Mouse (Mus musculus): ENCODE measurements at regions not wholly inside any gene's neighbourhood (a gene's known extent, or its start where the extent isn't known, plus 50 kb on each side); places are given as distances from the start of the nearest gene placed in this dataset.

DNA sequence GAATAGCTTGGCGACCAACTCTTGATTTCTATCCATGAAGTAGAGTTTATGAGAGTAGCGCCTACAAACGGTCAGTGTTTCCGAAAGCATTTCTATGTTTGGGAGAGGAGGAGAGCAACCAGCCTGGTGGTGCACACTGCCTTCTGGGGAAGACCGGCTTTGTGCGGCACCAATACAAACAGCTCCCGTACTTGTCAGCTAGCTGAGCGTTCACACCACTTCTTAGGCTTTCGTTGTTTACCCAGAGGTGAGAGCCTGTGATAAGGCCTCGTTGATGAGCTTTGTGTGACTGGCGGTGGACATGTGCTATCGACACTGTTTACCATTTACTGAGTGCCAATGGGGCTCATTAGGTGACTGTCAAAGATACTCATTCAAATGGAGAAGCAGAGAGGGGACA, 162.0 kb downstream of the Chic2 start:
- no peak overlapping the region for H3K4me2 ChIP-seq
- WGBS (ENCODE audit: insufficient replicate concordance): 60% methylated on average over 12 of the region's 12 CpGs
- H3K27ac ChIP-seq: no peak overlapping the region
- no peaks in the 10 kb centered on the region; the same call in 1 of the 2 replicates for H3K27me3 ChIP-seq (replicated peaks)
- H3K4me3 ChIP-seq: no peak overlapping the region
- no peak overlapping the region for H3K9ac ChIP-seq
- H3K4me1 ChIP-seq: no peaks in the 10 kb centered on the region
- H3K36me3 ChIP-seq: no peaks in the 10 kb centered on the region
- H3K9me3 ChIP-seq (replicated peaks): no peaks in the 10 kb centered on the region
- ATAC-seq: no peak

- H3K9me3 ChIP-seq (replicated peaks): no peaks in the 10 kb centered on the region
- no peak for ATAC-seq
- H3K36me3 ChIP-seq: no peaks in the 10 kb centered on the region
- H3K27ac ChIP-seq: no peak overlapping the region
- H3K4me2 ChIP-seq: no peak overlapping the region
- no peaks in the 10 kb centered on the region for H3K4me1 ChIP-seq
- no peak overlapping the region for H3K9ac ChIP-seq
- WGBS (ENCODE audit: insufficient replicate concordance): 55% methylated on average over 10 of the region's 10 CpGs
- H3K27me3 ChIP-seq (replicated peaks): no peaks in the 10 kb centered on the region; the same call in 1 of the 2 replicates
- H3K4me3 ChIP-seq: no peak overlapping the region
These were observed 163.8 kb downstream of the Chic2 start for GRCm38 (mm10) chr5:74880669-74881226.

DNA sequence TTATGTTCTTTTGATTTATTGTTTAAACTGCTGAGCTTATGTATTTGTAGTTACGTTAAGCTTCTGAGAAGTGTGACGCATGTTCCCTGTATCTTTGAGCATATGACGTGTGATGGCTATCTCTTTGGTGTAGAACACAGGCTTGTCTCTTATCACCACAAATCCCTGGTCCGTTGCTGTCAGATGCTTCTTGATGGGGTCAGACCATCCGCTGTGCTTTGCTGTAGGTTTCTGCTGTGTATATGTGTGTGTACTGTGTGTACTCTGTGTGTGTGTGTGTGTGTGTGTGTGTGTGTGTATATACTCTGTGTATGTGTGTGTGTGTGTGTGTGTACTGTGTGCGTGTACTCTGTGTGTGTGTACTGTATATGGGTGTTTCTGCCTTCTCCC, 164.5 kb downstream of the Chic2 start:
- Histone ChIP-seq H3K27me3 (replicated peaks) (no peaks in the 10 kb centered on the region; the same call in 1 of the 2 replicates), H3K36me3 (no peaks in the 10 kb centered on the region), H3K4me3 (no peak overlapping the region), H3K4me1 (peaks cover under 1% of the 10 kb centered on the region; the same call in 1 of the 2 replicates), H3K9ac (no peak overlapping the region), H3K9me3 (replicated peaks) (no peaks in the 10 kb centered on the region), H3K4me2 (no peak overlapping the region), H3K27ac (no peak overlapping the region)
- 55% methylated on average over 6 of the region's 6 CpGs for WGBS (ENCODE audit: insufficient replicate concordance)
- ATAC-seq: no peak

DNA sequence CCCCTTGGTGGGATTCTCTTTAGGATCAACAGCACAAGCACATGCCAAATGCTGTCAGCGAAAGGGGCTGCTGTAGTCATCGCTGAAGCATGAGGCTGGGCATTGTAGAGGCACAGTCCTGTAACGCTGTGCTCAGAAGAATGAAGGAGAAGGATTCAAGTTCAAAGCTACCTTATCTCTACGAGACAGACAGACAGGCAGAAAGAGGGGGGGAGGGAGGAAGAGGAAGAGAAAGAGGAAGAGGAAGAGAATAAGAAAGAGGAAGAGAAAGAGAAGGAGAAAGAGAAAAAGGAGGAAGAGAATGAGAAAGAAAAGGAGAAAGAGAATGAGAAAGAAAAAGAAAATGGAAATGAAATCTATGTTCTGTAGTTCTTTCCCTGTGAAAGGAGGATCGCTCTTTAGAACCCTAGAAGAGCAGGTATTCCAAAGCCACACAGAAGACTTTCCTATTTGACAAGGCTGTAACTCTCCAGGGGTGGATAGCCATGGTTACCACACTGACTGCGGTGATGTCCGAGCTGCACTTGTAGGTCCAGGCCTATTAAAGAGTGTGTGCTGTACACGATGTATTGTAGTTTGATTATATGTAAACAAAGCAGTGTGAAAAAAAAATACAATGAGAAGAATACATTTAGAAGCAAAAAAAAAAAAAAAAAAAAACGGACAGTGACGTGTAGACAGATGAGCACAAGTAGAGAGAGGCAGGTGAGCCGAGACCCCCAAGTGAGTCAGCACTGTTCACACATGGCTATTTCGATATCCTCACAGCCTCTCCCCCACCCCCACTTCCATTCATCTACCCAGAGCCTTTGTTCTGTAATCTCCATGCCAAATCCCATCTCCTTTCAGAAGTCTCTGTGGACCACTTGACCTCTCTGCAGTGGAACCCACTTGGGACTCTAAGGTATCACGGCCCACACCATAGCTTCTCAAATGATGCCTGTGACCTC, 165.2 kb downstream of the Chic2 start:
- Histone ChIP-seq H3K27me3 (replicated peaks) (no peaks in the 10 kb centered on the region; the same call in 1 of the 2 replicates), H3K27ac (no peak overlapping the region), H3K4me1 (peaks cover 6% of the 10 kb centered on the region), H3K4me2 (no peak overlapping the region), H3K4me3 (no peak overlapping the region), H3K9ac (no peak overlapping the region), H3K9me3 (replicated peaks) (no peaks in the 10 kb centered on the region), H3K36me3 (no peaks in the 10 kb centered on the region)
- no peak for ATAC-seq
- WGBS (ENCODE audit: insufficient replicate concordance): 54% methylated on average over 13 of the region's 13 CpGs

DNA sequence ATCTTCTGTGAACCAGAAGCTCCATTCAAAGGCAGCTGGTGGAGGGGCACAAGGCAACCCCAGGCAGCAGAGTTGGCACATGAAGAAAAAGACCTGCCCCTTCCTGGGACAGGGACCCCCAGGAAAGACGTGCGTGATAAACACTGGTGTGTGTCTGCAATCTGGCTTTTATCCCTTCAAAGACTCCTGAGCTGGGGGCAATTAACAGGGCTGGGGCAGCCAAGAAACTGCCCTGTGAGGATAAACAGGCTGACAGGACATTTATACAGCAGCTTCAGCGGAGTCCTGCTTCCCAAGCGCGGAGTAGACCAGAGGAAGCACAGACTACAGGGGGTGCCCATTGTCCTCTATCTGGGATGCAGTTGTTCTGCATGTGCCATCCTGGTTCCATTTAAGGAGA, 167.0 kb downstream of the Chic2 start:
- Histone ChIP-seq H3K4me1 (peaks cover 6% of the 10 kb centered on the region), H3K27me3 (replicated peaks) (no peaks in the 10 kb centered on the region), H3K27ac (no peak overlapping the region), H3K36me3 (no peaks in the 10 kb centered on the region), H3K9ac (no peak overlapping the region), H3K4me2 (no peak overlapping the region), H3K4me3 (no peak overlapping the region), H3K9me3 (replicated peaks) (no peaks in the 10 kb centered on the region)
- no peak for ATAC-seq
- 47% methylated on average over 5 of the region's 5 CpGs for WGBS (ENCODE audit: insufficient replicate concordance)

GRCm38 (mm10) chr5:74877185-74877584, 167.4 kb downstream of the Chic2 start:
- 49% methylated on average over 6 of the region's 6 CpGs for WGBS (ENCODE audit: insufficient replicate concordance)
- no peak overlapping the region for H3K4me3 ChIP-seq
- no peak overlapping the region for H3K27ac ChIP-seq
- no peak overlapping the region for H3K9ac ChIP-seq
- H3K9me3 ChIP-seq (replicated peaks): no peaks in the 10 kb centered on the region
- peaks cover 6% of the 10 kb centered on the region for H3K4me1 ChIP-seq
- H3K4me2 ChIP-seq: no peak overlapping the region
- no peak for ATAC-seq
- no peaks in the 10 kb centered on the region for H3K27me3 ChIP-seq (replicated peaks)
- H3K36me3 ChIP-seq: no peaks in the 10 kb centered on the region

- Histone ChIP-seq H3K27me3 (replicated peaks) (no peaks in the 10 kb centered on the region), H3K9ac (no peak overlapping the region), H3K4me2 (no peak overlapping the region), H3K9me3 (replicated peaks) (no peaks in the 10 kb centered on the region), H3K4me3 (no peak overlapping the region), H3K27ac (no peak overlapping the region), H3K4me1 (peaks cover 6% of the 10 kb centered on the region), H3K36me3 (no peaks in the 10 kb centered on the region)
- WGBS (ENCODE audit: insufficient replicate concordance): 42% methylated on average over 6 of the region's 6 CpGs
- no peak for ATAC-seq
These were observed 169.9 kb downstream of the Chic2 start for GRCm38 (mm10) chr5:74874691-74875090.

DNA sequence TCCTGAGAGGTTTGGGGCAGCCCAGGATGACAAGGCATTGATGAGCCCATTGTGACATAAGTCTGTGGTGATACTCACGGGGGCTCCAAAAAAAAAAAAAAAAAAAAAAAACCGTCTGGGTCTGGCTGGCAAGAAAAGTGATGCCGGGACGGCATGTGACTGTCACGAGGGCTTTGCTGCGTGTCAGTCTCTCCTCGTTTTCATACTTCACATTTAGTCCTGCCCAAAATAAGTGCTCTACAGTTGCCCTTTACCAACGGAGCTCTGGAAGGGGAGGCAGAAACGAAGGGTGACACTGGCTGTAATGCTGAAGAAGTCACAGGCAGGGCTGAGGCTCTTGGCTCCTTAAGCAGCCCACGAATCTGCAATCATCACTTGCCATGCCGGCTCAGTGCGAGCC, 167.9 kb upstream of the Lnx1 start:
- Histone ChIP-seq H3K4me1 (peaks cover 6% of the 10 kb centered on the region), H3K9me3 (replicated peaks) (no peaks in the 10 kb centered on the region), H3K27me3 (replicated peaks) (no peaks in the 10 kb centered on the region), H3K4me3 (no peak overlapping the region), H3K4me2 (no peak overlapping the region), H3K36me3 (no peaks in the 10 kb centered on the region), H3K27ac (no peak overlapping the region), H3K9ac (no peak overlapping the region)
- ATAC-seq: no peak
- 58% methylated on average over 12 of the region's 12 CpGs for WGBS (ENCODE audit: insufficient replicate concordance)

- Histone ChIP-seq H3K4me3 (no peak overlapping the region), H3K9me3 (replicated peaks) (no peaks in the 10 kb centered on the region), H3K4me2 (no peak overlapping the region), H3K4me1 (no peaks in the 10 kb centered on the region), H3K27ac (no peak overlapping the region), H3K9ac (no peak overlapping the region), H3K27me3 (replicated peaks) (no peaks in the 10 kb centered on the region), H3K36me3 (no peaks in the 10 kb centered on the region)
- ATAC-seq: no peak
- WGBS (ENCODE audit: insufficient replicate concordance): 82% methylated on average over 11 of the region's 11 CpGs
These were observed 164.5 kb upstream of the Lnx1 start for GRCm38 (mm10) chr5:74867113-74867785.

DNA sequence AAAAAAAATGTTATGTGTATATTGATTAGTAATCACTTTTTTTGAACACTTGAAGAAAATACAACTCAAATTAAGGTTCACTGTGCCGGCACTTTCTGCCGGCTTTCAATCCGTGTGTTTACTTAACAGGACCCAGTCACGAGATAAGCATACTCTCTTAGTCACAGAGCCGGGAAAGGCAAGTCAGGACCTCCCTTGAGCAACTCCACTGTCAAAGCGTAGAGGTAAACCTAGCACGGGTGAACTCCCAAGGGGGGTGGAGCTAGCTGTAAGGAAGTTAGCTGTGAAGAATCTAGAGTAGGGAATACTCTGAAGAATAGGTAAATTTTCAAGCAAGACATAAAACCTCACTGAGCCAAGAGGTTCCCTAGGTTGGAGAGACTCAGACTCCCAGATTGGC, 164.0 kb upstream of the Lnx1 start:
- H3K4me1 ChIP-seq: no peaks in the 10 kb centered on the region
- H3K27me3 ChIP-seq (replicated peaks): no peaks in the 10 kb centered on the region
- H3K9me3 ChIP-seq (replicated peaks): no peaks in the 10 kb centered on the region
- H3K4me2 ChIP-seq: no peak overlapping the region
- whole genome bisulfite sequencing (ENCODE audit: insufficient replicate concordance): 29% methylated on average over 7 of the region's 7 CpGs
- no peak overlapping the region for H3K27ac ChIP-seq
- ATAC-seq: no peak
- no peaks in the 10 kb centered on the region for H3K36me3 ChIP-seq
- no peak overlapping the region for H3K4me3 ChIP-seq
- H3K9ac ChIP-seq: no peak overlapping the region

GRCm38 (mm10) chr5:74865446-74865845, 162.7 kb upstream of the Lnx1 start:
- no peak overlapping the region for H3K4me3 ChIP-seq
- ATAC-seq: no peak
- no peaks in the 10 kb centered on the region for H3K4me1 ChIP-seq
- H3K27ac ChIP-seq: no peak overlapping the region
- WGBS (ENCODE audit: insufficient replicate concordance): 73% methylated on average over 9 of the region's 9 CpGs
- H3K36me3 ChIP-seq: no peaks in the 10 kb centered on the region
- no peaks in the 10 kb centered on the region for H3K9me3 ChIP-seq (replicated peaks)
- H3K4me2 ChIP-seq: no peak overlapping the region
- no peaks in the 10 kb centered on the region for H3K27me3 ChIP-seq (replicated peaks)
- no peak overlapping the region for H3K9ac ChIP-seq

DNA sequence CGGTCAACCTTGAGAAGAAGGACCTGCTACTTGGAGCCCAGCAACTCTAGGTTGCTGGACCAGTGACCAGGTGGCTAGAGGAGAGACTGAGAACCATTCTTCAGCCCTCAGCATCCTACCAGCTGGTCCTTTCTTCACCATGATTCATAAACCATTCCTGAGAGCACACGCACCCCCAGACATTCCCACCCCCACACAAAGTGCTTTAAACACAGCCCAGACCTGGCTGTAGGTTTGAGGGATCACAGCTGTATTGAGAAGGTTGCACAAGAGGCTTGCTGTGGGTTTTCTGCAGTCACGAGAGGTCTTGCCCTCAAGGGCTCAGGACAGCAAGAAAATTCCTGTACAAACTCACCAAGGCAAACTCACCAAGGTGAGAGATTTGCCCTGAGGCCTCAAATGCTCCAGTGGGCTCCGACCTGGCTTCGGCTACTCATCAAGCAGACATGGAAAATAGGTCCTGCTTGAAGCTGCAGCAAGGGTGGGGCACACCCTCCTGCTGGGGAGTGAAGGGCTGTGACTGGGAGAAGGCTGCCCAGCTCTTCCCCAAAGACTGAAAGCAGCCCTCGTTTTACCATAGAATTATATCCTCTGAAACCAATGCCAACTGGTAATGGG, 161.9 kb upstream of the Lnx1 start:
- no peak overlapping the region for H3K4me2 ChIP-seq
- no peaks in the 10 kb centered on the region for H3K27me3 ChIP-seq (replicated peaks)
- no peaks in the 10 kb centered on the region for H3K36me3 ChIP-seq
- ATAC-seq: no peak
- no peak overlapping the region for H3K27ac ChIP-seq
- WGBS (ENCODE audit: insufficient replicate concordance): 68% methylated on average over 6 of the region's 6 CpGs
- H3K4me1 ChIP-seq: no peaks in the 10 kb centered on the region
- H3K9ac ChIP-seq: no peak overlapping the region
- H3K4me3 ChIP-seq: no peak overlapping the region
- H3K9me3 ChIP-seq (replicated peaks): no peaks in the 10 kb centered on the region

All from liver, embryonic 12.5 days (tissue).